Mouse (Mus musculus) stomach, embryonic 15.5 days (tissue): Measurements from ENCODE around the gene Gpn2. TPM values are rescaled to one million over a fixed set of nuclear protein-coding genes. Genes with fewer than 3 reads are reported as not detected.

ENCODE experiments used
- microRNA-seq: library from miRNA; unstranded; fragments of <30 nt; microRNA quantifications from one replicate; pipeline ENCODE4, GENCODE M21; 2016
- polyA plus RNA-seq: library from polyadenylated mRNA; unstranded; fragments of >200 nt; fragmentation: Nextera tagmentation; extraction: Ambion mirVana; gene quantifications from 2 replicates; pipeline ENCODE4 v1.2.1, GENCODE M21; 2015

Gpn2 gene
- polyA plus RNA-seq, 1 experiment from 2014 or later = 17.7 TPM

Small RNA genes within 50 kb of the gene (microRNA-seq; reads per million reads assigned to microRNA genes)
- gene Gm23158 = not detected

Other genes starting within 250 kb of the Gpn2 start
- gene Wdtc1, start 230.9 kb upstream of the Gpn2 start, polyA plus RNA-seq = 18.6 and 24.2 TPM in 2 replicates
- gene Slc9a1, start 214.7 kb upstream of the Gpn2 start, polyA plus RNA-seq = 8.8 and 9.3 TPM in 2 replicates
- 2.4 and 4.1 TPM in 2 replicates for gene Tent5b, start 104.2 kb upstream of the Gpn2 start, polyA plus RNA-seq
- 2.8 and 3.1 TPM in 2 replicates for gene Trnp1, start 85.8 kb upstream of the Gpn2 start, polyA plus RNA-seq
- 31.5 and 38.6 TPM in 2 replicates for gene Kdf1, start 65.4 kb upstream of the Gpn2 start, polyA plus RNA-seq
- gene Nudc, start 38.4 kb upstream of the Gpn2 start, polyA plus RNA-seq = 291 and 292 TPM in 2 replicates
- 10.4 and 11.2 TPM in 2 replicates for gene Nr0b2, start 31.0 kb upstream of the Gpn2 start, polyA plus RNA-seq
- gene Gpatch3, start 9.6 kb upstream of the Gpn2 start, polyA plus RNA-seq = 6.2 and 6.5 TPM in 2 replicates
- gene Sfn, start 17.8 kb downstream of the Gpn2 start, polyA plus RNA-seq = 138 and 228 TPM in 2 replicates
- gene Zdhhc18, start 65.8 kb downstream of the Gpn2 start, polyA plus RNA-seq = 5.4 and 5.8 TPM in 2 replicates
- 14.7 and 18.7 TPM in 2 replicates for gene Pigv, start 88.3 kb downstream of the Gpn2 start, polyA plus RNA-seq
- 27.0 and 29.2 TPM in 2 replicates for gene Arid1a, start 172.4 kb downstream of the Gpn2 start, polyA plus RNA-seq